Mouse (Mus musculus): Measurements from ENCODE around the gene Arf1. TPM values are rescaled to one million over a fixed set of nuclear protein-coding genes. Genes with fewer than 3 reads are reported as not detected.
A peak's percentile ranks its signal among the peaks of the same experiment; 100 is the strongest.

Arf1 gene
- polyA plus RNA-seq, 1 experiment from 2014 or later = 611 TPM

DNA sequence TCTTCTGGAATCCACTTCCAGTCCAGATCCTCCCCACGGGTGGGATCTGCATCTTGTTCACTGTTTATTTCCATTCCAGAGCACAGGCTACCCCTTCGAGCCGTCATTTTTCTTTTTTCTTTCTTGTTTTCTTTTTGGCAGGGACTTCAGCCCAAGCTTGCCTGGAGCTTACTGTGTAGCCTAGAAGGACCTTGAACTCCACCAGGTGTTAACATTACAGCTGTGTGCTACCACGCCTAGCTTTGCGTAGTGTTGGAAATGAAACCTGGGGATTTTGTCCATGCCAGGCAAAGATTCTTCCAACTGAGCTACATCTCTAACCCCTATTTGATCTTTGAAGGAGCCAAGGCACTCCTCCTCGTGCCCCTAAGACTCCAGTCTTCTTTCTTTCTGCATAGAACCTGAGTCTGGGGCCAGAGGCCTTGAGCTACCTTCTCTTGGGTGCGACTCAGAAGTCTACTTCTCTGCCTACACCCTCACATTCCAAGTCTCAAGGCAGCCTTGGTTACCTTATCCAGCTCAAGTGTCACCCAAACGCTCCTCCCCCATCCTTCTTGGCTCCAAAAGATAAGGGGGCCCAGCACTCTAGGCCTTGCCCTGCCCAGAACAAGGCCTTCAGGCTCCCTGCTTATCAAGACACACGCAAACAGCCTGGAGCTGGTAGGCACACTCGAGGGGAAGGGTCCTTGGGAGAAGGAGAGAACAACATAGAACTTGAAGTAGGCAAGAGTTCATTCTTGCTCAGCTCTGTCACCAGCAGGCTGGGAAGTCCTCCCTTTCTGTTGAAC, 32.8 kb upstream of the Arf1 start:
- no peak for DNase-seq (ENCODE audit: low spot score)
- Histone ChIP-seq H3K27me3 (ENCODE audit: control insufficient read depth, insufficient read depth, low read length) (peaks cover 23% of the 10 kb centered on the region), H3K9ac (no peak overlapping the region), H3K4me1 (replicated peaks; ENCODE audit: control insufficient read depth, insufficient read depth, low read length) (0 out of 2 replicates have a peak, but pooled peaks cover 5% of the 10 kb centered on the region), H3K36me3 (replicated peaks; ENCODE audit: control insufficient read depth, insufficient read depth) (no peaks in the 10 kb centered on the region), H3K4me3 (replicated peaks; ENCODE audit: low read length) (no peak overlapping the region), H3K27ac (no peak overlapping the region), H3K4me2 (replicated peaks) (no peak overlapping the region), H3K9me3 (ENCODE audit: control insufficient read depth, low read length) (no peaks in the 10 kb centered on the region)
- WGBS = 84% methylated on average over 10 of the region's 10 CpGs
- no peak for ATAC-seq (ENCODE audit: low FRiP score)

DNA sequence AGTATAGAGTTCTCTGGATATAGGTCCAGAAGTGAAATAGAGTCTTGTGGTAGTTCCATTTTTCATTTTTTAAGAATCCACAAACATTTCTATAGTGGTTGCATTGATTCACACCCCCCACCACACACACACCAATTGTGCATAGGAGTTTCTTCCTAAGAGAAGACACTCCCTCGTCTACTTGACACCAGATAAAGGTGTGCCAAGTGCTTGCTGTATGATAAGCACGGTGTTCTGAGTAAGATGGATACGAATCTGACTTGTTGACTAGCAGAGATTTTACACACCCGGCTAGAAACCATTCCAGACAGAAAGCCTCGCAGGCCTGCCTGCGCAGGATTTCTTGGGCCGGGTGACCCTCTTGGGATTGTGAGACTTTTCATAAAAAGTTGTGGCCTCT, 31.6 kb upstream of the Arf1 start:
- H3K27me3 ChIP-seq (ENCODE audit: control insufficient read depth, insufficient read depth, low read length) = peaks cover 21% of the 10 kb centered on the region
- H3K27ac ChIP-seq = no peak overlapping the region
- H3K4me2 ChIP-seq (replicated peaks) = no peak overlapping the region
- ATAC-seq (ENCODE audit: low FRiP score) (no peak), DNase-seq (ENCODE audit: low spot score) (no peak)
- no peak overlapping the region for H3K9ac ChIP-seq
- 88% methylated on average over 7 of the region's 7 CpGs for WGBS
- H3K4me1 ChIP-seq (replicated peaks; ENCODE audit: control insufficient read depth, insufficient read depth, low read length) = 0 out of 2 replicates have a peak, but pooled peaks cover 5% of the 10 kb centered on the region
- H3K4me3 ChIP-seq (replicated peaks; ENCODE audit: low read length) = no peak overlapping the region
- H3K36me3 ChIP-seq (replicated peaks; ENCODE audit: control insufficient read depth, insufficient read depth) = no peaks in the 10 kb centered on the region
- no peaks in the 10 kb centered on the region for H3K9me3 ChIP-seq (ENCODE audit: control insufficient read depth, low read length)

GRCm38 (mm10) chr11:59248101-59248500, 20.0 kb upstream of the Arf1 start:
- Histone ChIP-seq H3K4me2 (replicated peaks) (no peak overlapping the region), H3K36me3 (replicated peaks; ENCODE audit: control insufficient read depth, insufficient read depth) (no peaks in the 10 kb centered on the region), H3K27me3 (ENCODE audit: control insufficient read depth, insufficient read depth, low read length) (no peaks in the 10 kb centered on the region), H3K27ac (no peak overlapping the region), H3K9me3 (ENCODE audit: control insufficient read depth, low read length) (no peaks in the 10 kb centered on the region), H3K9ac (no peak overlapping the region), H3K4me3 (replicated peaks; ENCODE audit: low read length) (no peak overlapping the region), H3K4me1 (replicated peaks; ENCODE audit: control insufficient read depth, insufficient read depth, low read length) (no peaks in the 10 kb centered on the region)
- ATAC-seq (ENCODE audit: low FRiP score) (no peak), DNase-seq (ENCODE audit: low spot score) (no peak)
- 82% methylated on average over 10 of the region's 10 CpGs for WGBS

DNA sequence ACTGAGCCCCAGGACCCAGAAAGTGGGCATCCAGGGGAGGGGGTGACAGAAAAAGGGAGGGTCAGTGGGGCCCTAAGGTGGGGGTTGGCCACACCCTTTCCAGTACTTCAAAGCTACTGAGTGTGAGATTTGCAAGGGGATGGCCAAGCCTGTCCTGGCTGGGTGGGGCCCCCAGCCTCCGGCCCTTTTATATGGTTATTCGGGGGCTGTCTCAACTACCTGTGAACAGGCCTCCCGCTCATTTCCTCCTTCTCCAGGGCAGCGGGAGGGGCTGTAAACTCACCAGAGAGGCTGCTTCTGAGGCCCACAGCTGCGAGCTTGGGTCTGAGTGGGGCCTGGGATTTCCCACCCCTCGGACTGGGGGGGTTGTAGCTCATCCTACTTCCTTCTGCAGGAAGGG, 15.8 kb upstream of the Arf1 start:
- no peak overlapping the region for H3K4me3 ChIP-seq (replicated peaks; ENCODE audit: low read length)
- H3K9ac ChIP-seq = no peak overlapping the region
- H3K36me3 ChIP-seq (replicated peaks; ENCODE audit: control insufficient read depth, insufficient read depth) = no peaks in the 10 kb centered on the region
- DNase-seq (ENCODE audit: low spot score) (no peak), ATAC-seq (ENCODE audit: low FRiP score) (no peak)
- peaks cover 6% of the 10 kb centered on the region for H3K4me1 ChIP-seq (replicated peaks; ENCODE audit: control insufficient read depth, insufficient read depth, low read length)
- no peaks in the 10 kb centered on the region for H3K27me3 ChIP-seq (ENCODE audit: control insufficient read depth, insufficient read depth, low read length)
- no peak overlapping the region for H3K4me2 ChIP-seq (replicated peaks)
- WGBS = 49% methylated on average over 6 of the region's 6 CpGs
- H3K9me3 ChIP-seq (ENCODE audit: control insufficient read depth, low read length) = no peaks in the 10 kb centered on the region
- no peak overlapping the region for H3K27ac ChIP-seq

DNA sequence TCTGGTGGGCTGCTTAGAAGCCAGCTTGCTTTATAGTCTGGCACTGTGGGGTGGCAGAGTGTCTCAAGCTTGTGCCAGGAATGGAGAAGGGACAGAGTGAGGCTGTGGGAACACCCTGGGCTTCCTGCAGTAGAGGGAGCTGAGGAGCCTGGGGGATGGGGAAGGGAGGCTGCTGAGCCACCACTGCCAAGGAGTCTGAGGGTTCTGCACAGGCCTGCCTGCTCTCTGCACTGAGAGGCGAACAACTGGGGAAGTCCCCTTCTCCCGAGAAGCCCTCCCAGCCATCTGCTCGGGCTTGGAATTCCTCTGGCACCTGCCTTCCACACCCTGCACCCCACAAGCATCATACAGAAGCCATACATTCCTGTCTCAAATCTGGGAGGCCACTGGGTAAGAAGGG, 13.8 kb upstream of the Arf1 start:
- Histone ChIP-seq H3K4me1 (replicated peaks; ENCODE audit: control insufficient read depth, insufficient read depth, low read length) (peaks cover 9% of the 10 kb centered on the region), H3K27me3 (ENCODE audit: control insufficient read depth, insufficient read depth, low read length) (no peaks in the 10 kb centered on the region), H3K9me3 (ENCODE audit: control insufficient read depth, low read length) (no peaks in the 10 kb centered on the region), H3K4me2 (replicated peaks) (no peak overlapping the region), H3K27ac (no peak overlapping the region), H3K9ac (no peak overlapping the region), H3K4me3 (replicated peaks; ENCODE audit: low read length) (no peak overlapping the region), H3K36me3 (replicated peaks; ENCODE audit: control insufficient read depth, insufficient read depth) (no peaks in the 10 kb centered on the region)
- 35% methylated on average over 3 of the region's 3 CpGs for WGBS
- ATAC-seq (ENCODE audit: low FRiP score) (no peak), DNase-seq (ENCODE audit: low spot score) (no peak)

DNA sequence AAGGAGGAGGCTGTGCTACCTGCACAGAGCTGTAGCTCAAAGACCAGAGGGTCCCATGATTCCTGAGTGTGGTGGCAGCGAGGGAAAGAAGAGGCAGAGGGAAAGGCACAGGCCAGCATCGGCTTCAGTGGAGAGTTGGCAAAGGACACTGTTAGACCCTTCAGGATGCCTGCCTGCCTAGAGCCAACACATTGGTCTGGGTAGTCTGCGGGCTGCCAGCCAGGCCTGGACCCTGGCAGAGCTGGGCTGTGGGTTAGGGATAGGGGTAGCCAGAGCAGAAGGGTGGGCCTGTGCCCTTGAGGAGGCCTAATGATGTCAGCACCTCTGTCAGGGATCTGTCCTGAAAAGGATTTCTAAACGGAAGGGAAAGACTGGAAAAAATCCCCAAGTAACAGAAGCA, 11.7 kb upstream of the Arf1 start:
- 80% methylated on average over 4 of the region's 4 CpGs for WGBS
- Histone ChIP-seq H3K9ac (no peak overlapping the region), H3K27ac (no peak overlapping the region), H3K4me3 (replicated peaks; ENCODE audit: low read length) (no peak overlapping the region), H3K9me3 (ENCODE audit: control insufficient read depth, low read length) (no peaks in the 10 kb centered on the region), H3K27me3 (ENCODE audit: control insufficient read depth, insufficient read depth, low read length) (no peaks in the 10 kb centered on the region), H3K4me1 (replicated peaks; ENCODE audit: control insufficient read depth, insufficient read depth, low read length) (peaks cover 9% of the 10 kb centered on the region), H3K36me3 (replicated peaks; ENCODE audit: control insufficient read depth, insufficient read depth) (no peaks in the 10 kb centered on the region), H3K4me2 (replicated peaks) (no peak overlapping the region)
- ATAC-seq (ENCODE audit: low FRiP score) (no peak), DNase-seq (ENCODE audit: low spot score) (no peak)

- Histone ChIP-seq H3K9ac (no peak overlapping the region; the same call in 1 of the 2 replicates), H3K36me3 (replicated peaks; ENCODE audit: control insufficient read depth, insufficient read depth) (no peaks in the 10 kb centered on the region), H3K27me3 (ENCODE audit: control insufficient read depth, insufficient read depth, low read length) (no peaks in the 10 kb centered on the region), H3K4me1 (replicated peaks; ENCODE audit: control insufficient read depth, insufficient read depth, low read length) (peaks cover 9% of the 10 kb centered on the region), H3K9me3 (ENCODE audit: control insufficient read depth, low read length) (no peaks in the 10 kb centered on the region), H3K4me3 (replicated peaks; ENCODE audit: low read length) (no peak overlapping the region), H3K27ac (no peak overlapping the region), H3K4me2 (replicated peaks) (no peak overlapping the region)
- WGBS = 61% methylated on average over 4 of the region's 4 CpGs
- no peak for ATAC-seq (ENCODE audit: low FRiP score)
- no peak for DNase-seq (ENCODE audit: low spot score)
Observed at GRCm38 (mm10) chr11:59239428-59239785, 11.3 kb upstream of the Arf1 start.

DNA sequence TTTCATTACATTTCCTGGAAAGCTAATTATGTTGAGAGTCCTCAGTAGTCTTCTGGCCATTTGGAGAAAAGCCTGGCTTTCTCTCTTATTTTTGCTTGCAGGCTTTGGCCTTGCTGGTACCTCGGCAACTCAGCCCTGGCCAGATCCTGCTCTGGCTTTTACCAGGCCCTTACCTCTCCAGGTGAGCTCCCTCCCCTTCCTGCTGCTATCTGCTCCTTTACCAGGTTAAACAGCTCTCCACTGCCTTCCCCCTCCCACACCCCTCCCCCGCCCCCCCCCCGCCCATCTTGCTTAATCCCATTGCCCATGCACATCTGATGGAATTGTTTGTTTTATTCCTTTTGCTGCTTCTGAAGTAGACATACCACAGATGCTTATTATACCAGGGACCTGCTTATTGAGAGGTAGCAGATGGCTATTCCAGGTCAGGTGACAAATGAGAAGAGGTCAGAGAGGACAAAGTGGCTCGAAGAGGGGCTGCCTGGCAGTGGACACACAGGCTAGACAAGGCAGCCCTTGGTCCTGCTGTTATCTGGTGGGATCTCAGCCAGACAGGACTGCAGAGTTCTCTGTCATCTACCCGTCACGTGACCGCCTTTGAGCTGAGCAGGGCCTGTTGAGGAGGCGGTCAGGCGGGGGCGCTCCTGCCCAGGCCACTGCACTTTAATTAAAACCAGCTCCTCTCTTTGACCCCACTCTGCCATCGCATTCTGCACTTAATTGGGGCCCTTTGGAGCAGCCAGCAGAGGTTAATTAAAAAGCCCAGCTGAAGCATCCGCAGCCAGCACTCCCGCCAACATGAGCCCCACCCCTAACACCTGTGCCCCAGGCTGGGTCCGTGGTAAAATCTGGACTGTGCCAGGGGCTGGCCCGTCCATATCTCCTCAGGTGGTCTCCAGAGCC, 10.7 kb upstream of the Arf1 start:
- ATAC-seq (ENCODE audit: low FRiP score) (peak; percentile 69; the same call in 1 of the 2 replicates), DNase-seq (ENCODE audit: low spot score) (peak; percentile 55)
- H3K36me3 ChIP-seq (replicated peaks; ENCODE audit: control insufficient read depth, insufficient read depth) = no peaks in the 10 kb centered on the region
- WGBS = 6% methylated on average over 14 of the region's 15 CpGs
- H3K9me3 ChIP-seq (ENCODE audit: control insufficient read depth, low read length) = no peaks in the 10 kb centered on the region
- no peak overlapping the region for H3K27ac ChIP-seq
- H3K4me2 ChIP-seq (replicated peaks) = no peak overlapping the region
- H3K27me3 ChIP-seq (ENCODE audit: control insufficient read depth, insufficient read depth, low read length) = no peaks in the 10 kb centered on the region
- H3K4me3 ChIP-seq (replicated peaks; ENCODE audit: low read length) = no peak overlapping the region
- peaks cover 9% of the 10 kb centered on the region for H3K4me1 ChIP-seq (replicated peaks; ENCODE audit: control insufficient read depth, insufficient read depth, low read length)
- no peak overlapping the region; the same call in 1 of the 2 replicates for H3K9ac ChIP-seq

DNA sequence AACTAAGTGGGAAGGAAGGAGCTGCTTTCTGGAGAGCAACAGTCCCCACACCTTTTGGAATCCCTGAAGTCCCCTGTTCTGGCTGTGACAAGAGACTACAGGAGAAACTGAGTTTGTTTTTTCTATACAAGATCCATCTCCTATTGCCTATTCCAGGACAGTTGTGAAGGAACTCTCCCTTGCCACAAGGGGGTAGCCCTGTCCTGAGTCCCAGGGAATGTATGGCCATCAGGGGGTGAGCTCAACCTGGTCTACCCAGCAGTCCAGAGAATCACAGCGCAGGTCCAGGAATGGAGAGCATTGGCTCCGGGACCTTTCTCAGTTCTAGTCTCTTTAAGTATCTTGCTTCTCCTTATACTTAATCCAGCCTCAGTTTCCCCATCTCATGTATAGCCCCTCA, 4.7 kb upstream of the Arf1 start:
- no peaks in the 10 kb centered on the region for H3K36me3 ChIP-seq (replicated peaks; ENCODE audit: control insufficient read depth, insufficient read depth)
- H3K9ac ChIP-seq = no peak overlapping the region
- no peak overlapping the region for H3K4me2 ChIP-seq (replicated peaks)
- H3K9me3 ChIP-seq (ENCODE audit: control insufficient read depth, low read length) = no peaks in the 10 kb centered on the region
- WGBS = 64% methylated on average over 2 of the region's 2 CpGs
- H3K4me3 ChIP-seq (replicated peaks; ENCODE audit: low read length) = no peak overlapping the region
- ATAC-seq (ENCODE audit: low FRiP score) (no peak), DNase-seq (ENCODE audit: low spot score) (no peak)
- no peak overlapping the region for H3K27ac ChIP-seq
- peaks cover 5% of the 10 kb centered on the region for H3K4me1 ChIP-seq (replicated peaks; ENCODE audit: control insufficient read depth, insufficient read depth, low read length)
- H3K27me3 ChIP-seq (ENCODE audit: control insufficient read depth, insufficient read depth, low read length) = no peaks in the 10 kb centered on the region

All from hindbrain, embryonic 14.5 days (tissue).